Mouse (Mus musculus) hindbrain, postnatal 0 days (tissue): ENCODE data around the gene Ampd1. TPM values are rescaled to one million over a fixed set of nuclear protein-coding genes. Genes with fewer than 3 reads are reported as not detected.

ENCODE experiments used
- ATAC-seq: fragments of 200-750 bp; cut with Nextera tagmentation; 2 replicates; pipeline ENCODE4 v1.8.0; 2017; ENCODE audit warnings: mild to moderate bottlenecking, moderate TSS enrichment, moderate library complexity
- DNase-seq: peaks from one replicate; pipeline ENCODE4 v3.0.0-alpha.2; 2015; ENCODE audit warnings: low spot score
- H3K27ac ChIP-seq: fragments of 300-500 bp; sonication (generic); 2 replicates; pipeline ENCODE4 v1.5.1; 2014; ENCODE audit warnings: mild to moderate bottlenecking
- H3K27me3 ChIP-seq: fragments of 300-500 bp; sonication (generic); 2 replicates; pipeline ENCODE4 v1.6.1; 2014; ENCODE audit warnings: low read length, mixed read lengths; ENCODE audit not compliant: insufficient read depth
- H3K36me3 ChIP-seq: fragments of 300-500 bp; sonication (generic); 2 replicates; pipeline ENCODE4 v1.6.1; 2014; ENCODE audit warnings: low read length, mixed read lengths; ENCODE audit not compliant: insufficient read depth
- H3K4me1 ChIP-seq: fragments of 300-500 bp; sonication (generic); 2 replicates; pipeline ENCODE4 v1.6.1; 2014; ENCODE audit warnings: antibody characterized with exemption, low read length, mixed read lengths; ENCODE audit not compliant: insufficient read depth
- H3K4me2 ChIP-seq: fragments of 300-500 bp; sonication (generic); 2 replicates; pipeline ENCODE4 v1.6.1; 2014; ENCODE audit warnings: low read depth, mild to moderate bottlenecking, low read length, moderate library complexity, mixed read lengths
- H3K4me3 ChIP-seq: fragments of 300-500 bp; sonication (generic); 2 replicates; pipeline ENCODE4 v1.5.1; 2014; ENCODE audit warnings: low read length
- H3K9ac ChIP-seq: fragments of 300-500 bp; sonication (generic); replicated peaks from 2 replicates; pipeline ENCODE4 v1.6.1; 2014; ENCODE audit warnings: mild to moderate bottlenecking, low read length, moderate library complexity, mixed read lengths
- H3K9me3 ChIP-seq: fragments of 300-500 bp; sonication (generic); 2 replicates; pipeline ENCODE4 v1.6.1; 2016; ENCODE audit warnings: low read length, mixed read lengths
- CTCF ChIP-seq: IDR thresholded peaks from 2 replicates; pipeline ENCODE4 v1.5.1; 2016; ENCODE audit warnings: antibody characterized with exemption, control low read depth, low read depth
- WGBS: fragments of 180-500 bp; shearing (Covaris S2); extraction: QIAGEN DNeasy Blood & Tissue Kit; methylation state at CpG from one replicate; pipeline ENCODE4 v1.1.7; 2014; 5-methylcytosine and 5-hydroxymethylcytosine counted together
- polyA plus RNA-seq: library from polyadenylated mRNA; unstranded; fragments of >200 nt; fragmentation: Nextera tagmentation; extraction: Ambion mirVana; gene quantifications from 2 replicates; pipeline ENCODE4 v1.2.1, GENCODE M21; 2015
- total RNA-seq: library from RNA; depleted of rRNA; stranded (reverse); fragments of >200 nt; gene quantifications from 2 replicates; pipeline ENCODE4 v1.2.3, GENCODE M21; 2014; rRNA removed

Gene Ampd1
- total RNA-seq (0.07 and 2.6 TPM in 2 replicates), polyA plus RNA-seq (not detected in 2 replicates)

DNA sequence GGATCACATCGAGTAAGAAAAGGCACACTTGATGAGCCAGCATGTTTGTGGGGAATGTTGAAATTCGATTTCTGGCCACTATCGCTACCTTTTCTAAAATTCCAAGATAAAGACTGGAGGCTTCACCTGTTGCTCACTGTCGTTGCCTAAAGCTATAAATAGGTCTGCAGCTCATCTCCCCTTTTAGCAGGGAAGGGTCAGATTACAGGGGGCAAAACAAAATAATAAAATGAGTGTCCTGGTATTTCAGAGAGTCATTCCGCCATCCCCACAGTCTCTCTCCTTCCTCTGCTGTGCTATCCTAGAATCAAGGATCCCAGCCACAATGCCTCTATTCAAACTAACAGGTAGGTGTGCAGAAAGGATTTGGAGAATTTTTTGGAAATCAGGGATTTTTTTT lies at the start of gene Ampd1:
TSS of gene Ampd1 (plus strand) at position 244 of the 400 bp plus-strand sequence.
- H3K4me2 ChIP-seq, result no peak within 1 kb of the TSS
- ATAC-seq (no peak), DNase-seq (no peak)
- 74% methylated on average over 5 of the region's 5 CpGs for WGBS
- H3K36me3 ChIP-seq, result peaks cover 6% of the 10 kb centered on the region
- TF ChIP-seq CTCF, result no peak
- H3K9me3 ChIP-seq, result no peaks in the 10 kb centered on the region
- no peaks in the 10 kb centered on the region for H3K27me3 ChIP-seq
- no peak within 1 kb of the TSS for H3K4me3 ChIP-seq
- H3K9ac ChIP-seq, result no peak within 1 kb of the TSS
- H3K27ac ChIP-seq, result no peak within 1 kb of the TSS
- no peaks in the 10 kb centered on the region for H3K4me1 ChIP-seq

DNA sequence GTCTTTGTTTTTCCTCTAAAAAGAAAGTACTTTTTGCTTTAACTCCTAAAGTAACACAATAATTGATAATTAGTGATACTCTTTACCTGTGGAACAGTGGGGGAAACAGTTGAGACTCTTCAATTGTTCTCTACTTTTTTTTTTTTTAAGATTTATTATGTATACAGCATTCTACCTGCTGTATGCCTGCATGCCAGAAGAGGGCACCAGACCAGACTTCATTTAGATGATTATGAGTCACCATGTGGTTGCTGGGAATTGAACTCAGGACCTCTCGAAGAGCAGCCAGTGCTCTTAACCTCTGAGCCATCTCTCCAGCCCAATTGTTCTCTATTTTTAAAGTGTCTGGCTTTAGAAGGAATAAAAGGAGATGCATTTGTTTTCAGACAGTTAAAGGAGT lies 47.6 kb upstream of the Ampd1 start:
- Histone ChIP-seq H3K27ac (no peak overlapping the region), H3K4me3 (no peak overlapping the region), H3K9ac (no peak overlapping the region), H3K27me3 (no peaks in the 10 kb centered on the region), H3K4me1 (peaks cover 6% of the 10 kb centered on the region), H3K9me3 (no peaks in the 10 kb centered on the region), H3K4me2 (no peak overlapping the region), H3K36me3 (0 out of 2 replicates have a peak, but pooled peaks cover 14% of the 10 kb centered on the region)
- peak; percentile 46 for TF ChIP-seq CTCF
- WGBS, result 79% methylated on average over 1 of the region's 1 CpGs
- DNase-seq (no peak), ATAC-seq (no peak)

DNA sequence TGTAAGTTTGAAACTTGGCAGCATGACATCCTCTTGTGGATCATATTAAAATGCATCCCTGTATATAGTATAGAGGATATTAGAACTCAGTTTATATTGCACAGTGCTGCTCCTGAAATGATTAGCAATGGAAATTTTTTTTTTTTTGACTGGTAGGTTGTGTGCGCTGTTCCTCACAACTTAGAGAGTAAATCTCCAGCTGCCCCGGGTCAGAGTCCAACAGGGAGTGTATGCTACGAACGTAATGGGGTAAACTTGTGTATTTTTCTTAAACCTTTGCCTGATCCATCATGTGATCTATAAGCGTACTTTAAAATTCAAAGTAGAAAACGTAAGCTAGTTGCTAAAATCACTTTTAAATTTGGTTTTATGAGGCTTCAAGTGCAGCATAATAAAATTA lies 33.5 kb upstream of the Ampd1 start:
- Histone ChIP-seq H3K36me3 (peaks cover 35% of the 10 kb centered on the region), H3K4me3 (no peak overlapping the region)

DNA sequence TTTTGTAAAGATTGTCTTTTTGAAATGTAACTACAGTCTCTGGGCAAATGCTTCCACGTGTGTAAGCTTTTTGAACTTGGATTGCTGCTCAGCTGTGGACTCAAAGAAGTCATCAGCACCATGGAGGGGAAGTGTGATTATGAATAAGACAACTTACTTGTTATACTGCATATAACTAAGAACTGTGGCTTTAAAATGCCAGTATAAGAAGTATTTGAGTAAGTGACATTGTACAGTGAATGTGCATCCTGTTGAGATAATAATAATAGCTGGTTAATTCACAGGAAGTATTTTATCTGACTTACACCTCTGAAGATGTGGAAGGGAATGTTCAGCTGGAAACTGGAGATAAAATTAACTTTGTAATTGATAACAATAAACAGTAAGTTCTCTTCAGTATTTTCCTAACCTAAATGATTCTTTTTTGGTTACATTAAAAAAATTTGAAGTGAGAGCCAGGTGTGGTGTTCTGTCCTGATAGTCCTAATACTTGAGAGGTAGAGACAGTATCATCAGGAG lies 32.9 kb upstream of the Ampd1 start:
- DNase-seq (no peak), ATAC-seq (no peak)
- 89% methylated on average over 1 of the region's 1 CpGs for WGBS
- no peaks in the 10 kb centered on the region for H3K9me3 ChIP-seq
- H3K4me3 ChIP-seq, result no peak overlapping the region
- H3K9ac ChIP-seq, result no peak overlapping the region
- no peaks in the 10 kb centered on the region for H3K27me3 ChIP-seq
- no peak overlapping the region for H3K4me2 ChIP-seq
- no peak overlapping the region for H3K27ac ChIP-seq
- no peaks in the 10 kb centered on the region for H3K4me1 ChIP-seq
- no peak for TF ChIP-seq CTCF
- H3K36me3 ChIP-seq, result peaks cover 40% of the 10 kb centered on the region

More for the DNA sequence above, 33.5 kb upstream of the Ampd1 start:
- WGBS, result 94% methylated on average over 6 of the region's 6 CpGs
- Histone ChIP-seq H3K4me1 (no peaks in the 10 kb centered on the region), H3K9ac (no peak overlapping the region), H3K4me2 (no peak overlapping the region), H3K9me3 (no peaks in the 10 kb centered on the region), H3K27ac (no peak overlapping the region), H3K27me3 (no peaks in the 10 kb centered on the region)
- no peak for TF ChIP-seq CTCF
- ATAC-seq (no peak), DNase-seq (no peak)

DNA sequence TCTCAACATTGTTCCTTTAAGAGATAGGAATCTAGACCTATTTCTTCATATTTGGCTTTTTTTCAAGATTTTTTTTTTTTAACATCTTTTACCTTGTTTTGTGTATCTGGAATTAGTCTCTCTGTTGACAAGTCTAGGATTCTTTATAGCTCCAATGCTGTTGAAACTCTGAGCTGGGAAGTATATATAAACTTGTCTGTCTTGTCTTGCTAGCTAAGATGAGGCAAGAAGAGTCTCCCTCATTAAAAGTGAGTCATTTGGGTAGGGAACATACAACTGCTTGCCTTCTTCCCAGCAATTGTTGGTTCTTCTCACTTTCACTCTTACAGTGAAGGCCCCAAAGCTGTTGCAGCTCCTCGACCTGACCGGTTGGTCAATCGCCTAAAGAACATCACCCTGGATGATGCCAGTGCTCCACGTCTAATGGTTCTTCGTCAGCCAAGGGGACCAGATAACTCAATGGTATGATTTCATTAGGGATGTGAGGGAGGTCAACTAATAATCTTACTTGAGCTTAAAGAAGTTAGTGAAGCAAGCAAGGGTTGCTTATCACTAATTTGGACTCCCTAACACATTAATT lies 17.7 kb upstream of the Ampd1 start:
- no peak overlapping the region for H3K4me2 ChIP-seq
- no peak overlapping the region for H3K27ac ChIP-seq
- peaks cover 36% of the 10 kb centered on the region for H3K36me3 ChIP-seq
- 0 out of 2 replicates have a peak, but pooled peaks cover 4% of the 10 kb centered on the region for H3K4me1 ChIP-seq
- H3K4me3 ChIP-seq, result no peak overlapping the region
- no peaks in the 10 kb centered on the region for H3K9me3 ChIP-seq
- TF ChIP-seq CTCF, result no peak
- no peak for DNase-seq
- H3K9ac ChIP-seq, result no peak overlapping the region
- ATAC-seq, result no peak
- no peaks in the 10 kb centered on the region for H3K27me3 ChIP-seq
- 90% methylated on average over 5 of the region's 5 CpGs for WGBS

DNA sequence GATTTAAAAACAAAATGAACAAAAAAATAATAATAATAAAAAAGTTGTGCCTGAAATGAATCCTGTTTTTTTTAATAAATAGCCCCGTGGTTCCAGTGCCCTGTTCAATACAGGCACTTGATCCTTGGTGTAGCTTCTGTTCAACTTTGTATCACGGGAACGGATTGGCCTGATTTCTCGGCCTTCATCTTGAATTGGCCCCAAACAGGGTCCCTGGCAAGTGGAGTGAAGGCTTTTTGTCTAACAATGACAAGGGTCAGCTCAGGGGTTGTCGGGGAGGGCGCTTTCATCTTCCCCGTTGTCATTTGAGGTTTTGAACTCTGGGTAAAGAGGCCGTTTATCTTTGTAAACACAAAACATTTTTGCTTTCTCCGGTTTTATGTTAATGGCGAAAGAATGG lies 16.1 kb upstream of the Ampd1 start:
- Histone ChIP-seq H3K27ac (peak overlapping the region; percentile 91; the same call in 1 of the 2 replicates), H3K4me2 (peak overlapping the region; percentile 69), H3K9me3 (no peaks in the 10 kb centered on the region), H3K4me3 (peak overlapping the region; percentile 70), H3K36me3 (peaks cover 32% of the 10 kb centered on the region), H3K27me3 (no peaks in the 10 kb centered on the region), H3K4me1 (0 out of 2 replicates have a peak, but pooled peaks cover 4% of the 10 kb centered on the region), H3K9ac (peak overlapping the region; percentile 76)
- under 1% methylated on average over 10 of the region's 10 CpGs for WGBS
- no peak for TF ChIP-seq CTCF
- DNase-seq (no peak), ATAC-seq (peak; percentile 64)
